Mouse (Mus musculus) embryonic facial prominence, embryonic 15.5 days (tissue): ENCODE results near the gene Gm2696. TPM values are rescaled to one million over a fixed set of nuclear protein-coding genes. Genes with fewer than 3 reads are reported as not detected.
"Not testable (repeated sequence)": the region's sequence is repeated elsewhere in the genome, so short reads cannot be mapped to it uniquely, and the experiment has no call there.

Experiments used
- ATAC-seq: fragments of 200-750 bp; cut with Nextera tagmentation; 2 replicates; pipeline ENCODE4 v1.8.0; 2017; ENCODE audit warnings: low read depth, moderate TSS enrichment; ENCODE audit not compliant: insufficient number of reproducible peaks, low FRiP score, low TSS enrichment
- H3K27ac ChIP-seq: fragments of 300-500 bp; sonication (generic); replicated peaks from 2 replicates; pipeline ENCODE4 v1.5.1; 2015; ENCODE audit warnings: mild to moderate bottlenecking, inconsistent platforms
- H3K27me3 ChIP-seq: fragments of 300-500 bp; sonication (generic); 2 replicates; pipeline ENCODE4 v1.6.1; 2015; ENCODE audit warnings: inconsistent platforms
- H3K36me3 ChIP-seq: fragments of 300-500 bp; sonication (generic); 2 replicates; pipeline ENCODE4 v1.6.1; 2015; ENCODE audit warnings: mild to moderate bottlenecking, inconsistent platforms
- H3K4me1 ChIP-seq: fragments of 300-500 bp; sonication (generic); 2 replicates; pipeline ENCODE4 v1.6.1; 2015; ENCODE audit warnings: inconsistent platforms
- H3K4me2 ChIP-seq: fragments of 300-500 bp; sonication (generic); replicated peaks from 2 replicates; pipeline ENCODE4 v1.6.1; 2015; ENCODE audit warnings: mild to moderate bottlenecking, inconsistent platforms
- H3K4me3 ChIP-seq: fragments of 300-500 bp; sonication (generic); replicated peaks from 2 replicates; pipeline ENCODE4 v1.5.1; 2015; ENCODE audit warnings: mild to moderate bottlenecking, inconsistent platforms
- H3K9ac ChIP-seq: fragments of 300-500 bp; sonication (generic); 2 replicates; pipeline ENCODE4 v1.6.1; 2015; ENCODE audit warnings: inconsistent platforms
- H3K9me3 ChIP-seq: fragments of 300-500 bp; sonication (generic); replicated peaks from 2 replicates; pipeline ENCODE4 v1.6.1; 2016; ENCODE audit warnings: inconsistent platforms
- WGBS: fragments of 180-500 bp; shearing (Covaris S2); methylation state at CpG from one replicate; pipeline ENCODE4 v1.1.7; 2015; 5-methylcytosine and 5-hydroxymethylcytosine counted together
- polyA plus RNA-seq: library from polyadenylated mRNA; unstranded; fragments of >200 nt; fragmentation: Nextera tagmentation; extraction: Ambion mirVana; gene quantifications from 2 replicates; pipeline ENCODE4 v1.2.1, GENCODE M21; 2015

Gm2696 gene
- 2.8 and 3.4 TPM in 2 replicates for polyA plus RNA-seq

GRCm38 (mm10) chr10:77814382-77814781 is at the start of gene Gm2696:
Gene Gm2696 (plus strand): TSS chr10:77814682.
- H3K27me3 ChIP-seq, result no peaks in the 10 kb centered on the region
- no peaks in the 10 kb centered on the region for H3K9me3 ChIP-seq
- H3K4me1 ChIP-seq, result no peaks in the 10 kb centered on the region
- no peak within 1 kb of the TSS for H3K27ac ChIP-seq
- H3K4me2 ChIP-seq, result no peak within 1 kb of the TSS
- no peak within 1 kb of the TSS for H3K4me3 ChIP-seq
- H3K36me3 ChIP-seq, result no peaks in the 10 kb centered on the region
- no peak for ATAC-seq
- no peak within 1 kb of the TSS for H3K9ac ChIP-seq
- 48% methylated on average over 3 of the region's 4 CpGs for WGBS

DNA sequence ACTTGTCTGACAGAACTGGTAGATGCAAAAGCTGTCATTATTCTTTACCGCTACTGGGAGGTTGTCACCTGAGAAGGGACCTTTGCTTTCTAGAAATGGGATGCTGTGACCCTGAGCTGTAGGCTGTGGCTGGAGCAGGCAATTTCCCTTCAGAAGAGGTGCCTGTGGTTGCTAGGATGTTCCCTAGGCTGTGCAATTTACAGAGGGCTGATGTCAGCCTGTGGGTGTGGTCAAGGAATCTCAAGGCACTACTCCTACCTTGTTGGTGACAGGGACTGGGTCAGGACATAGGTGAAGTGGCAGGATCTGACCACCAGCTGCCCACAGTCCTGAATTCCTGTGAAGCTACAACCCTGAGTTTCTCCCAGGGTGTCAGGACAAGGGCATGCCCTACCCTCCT is 44.8 kb upstream of the Gm2696 start:
- peak; percentile 29; the same call in 1 of the 2 replicates for ATAC-seq
- Histone ChIP-seq H3K9ac (no peak overlapping the region), H3K36me3 (no peaks in the 10 kb centered on the region), H3K27me3 (no peaks in the 10 kb centered on the region), H3K9me3 (no peaks in the 10 kb centered on the region), H3K4me1 (no peaks in the 10 kb centered on the region), H3K27ac (no peak overlapping the region), H3K4me3 (no peak overlapping the region), H3K4me2 (no peak overlapping the region)
- WGBS, result 71% methylated on average over 1 of the region's 1 CpGs

- H3K4me2 ChIP-seq, H3K9ac ChIP-seq, ATAC-seq, H3K4me3 ChIP-seq, H3K27me3 ChIP-seq, H3K4me1 ChIP-seq, H3K36me3 ChIP-seq, H3K9me3 ChIP-seq, H3K27ac ChIP-seq: not testable (repeated sequence)
- WGBS, result no CpG with 5 or more reads among the region's 1 CpGs
Observed at GRCm38 (mm10) chr10:77771225-77771624, 43.3 kb upstream of the Gm2696 start, which contains the start of gene Gm3238. Gene Gm3238 (minus strand): TSS chr10:77771325.

DNA sequence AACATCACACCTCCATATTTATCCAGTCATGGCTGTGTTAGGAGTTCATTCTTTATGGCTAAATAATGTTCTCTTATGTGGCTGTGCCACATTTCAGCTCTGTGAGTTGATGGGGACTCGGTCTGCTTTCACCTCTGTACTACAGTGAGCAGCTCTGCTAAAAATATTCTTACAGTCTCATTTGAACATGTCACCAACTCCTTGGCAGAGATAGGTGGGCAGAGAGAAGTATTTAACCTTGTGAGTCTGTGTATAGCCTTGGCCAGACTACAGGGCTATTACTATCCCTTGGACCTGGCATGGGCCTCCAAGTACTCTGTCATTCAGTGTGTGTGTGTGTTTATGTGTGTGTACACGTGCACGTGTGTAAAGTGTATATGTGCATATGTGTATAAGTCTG is 42.3 kb upstream of the Gm2696 start:
- H3K36me3 ChIP-seq, H3K27me3 ChIP-seq, H3K4me3 ChIP-seq, H3K9me3 ChIP-seq, H3K9ac ChIP-seq, H3K4me1 ChIP-seq, H3K4me2 ChIP-seq, ATAC-seq, H3K27ac ChIP-seq: not testable (repeated sequence)
- 83% methylated on average over 3 of the region's 3 CpGs for WGBS

DNA sequence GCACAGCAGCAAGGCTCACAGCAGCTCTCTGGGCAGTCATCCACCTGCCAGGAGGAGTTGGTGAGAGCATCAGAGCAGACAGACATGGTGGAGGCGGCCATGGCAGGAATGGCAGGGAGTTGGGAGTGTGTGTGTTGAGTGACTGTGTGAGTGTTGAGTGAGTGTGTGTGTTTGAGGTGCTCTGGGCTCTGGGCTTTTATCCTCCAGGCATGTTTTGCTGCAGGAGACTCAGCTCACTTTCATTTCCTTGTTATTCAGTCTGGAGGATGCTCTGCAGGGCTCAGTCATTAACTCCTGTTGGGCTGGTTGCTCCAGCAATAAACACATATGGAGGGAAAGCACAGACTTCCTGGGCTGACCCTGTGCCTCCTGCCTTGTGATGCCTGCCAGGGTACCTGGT is 37.6 kb upstream of the Gm2696 start, which contains the start of gene Gm7138:
TSS of gene Gm7138 (minus strand) at position 101 of the 400 bp plus-strand sequence.
- H3K27me3 ChIP-seq, H3K36me3 ChIP-seq, H3K4me1 ChIP-seq, H3K4me3 ChIP-seq, H3K4me2 ChIP-seq, H3K9me3 ChIP-seq, H3K27ac ChIP-seq, H3K9ac ChIP-seq, ATAC-seq: not testable (repeated sequence)
- WGBS, result 60% methylated on average over 1 of the region's 1 CpGs

GRCm38 (mm10) chr10:77782442-77782841 is 32.0 kb upstream of the Gm2696 start, which contains the start of gene Gm3250:
Gene Gm3250 (minus strand): TSS chr10:77782542.
- not testable (repeated sequence) for H3K36me3 ChIP-seq
- WGBS, result 56% methylated on average over 1 of the region's 1 CpGs

DNA sequence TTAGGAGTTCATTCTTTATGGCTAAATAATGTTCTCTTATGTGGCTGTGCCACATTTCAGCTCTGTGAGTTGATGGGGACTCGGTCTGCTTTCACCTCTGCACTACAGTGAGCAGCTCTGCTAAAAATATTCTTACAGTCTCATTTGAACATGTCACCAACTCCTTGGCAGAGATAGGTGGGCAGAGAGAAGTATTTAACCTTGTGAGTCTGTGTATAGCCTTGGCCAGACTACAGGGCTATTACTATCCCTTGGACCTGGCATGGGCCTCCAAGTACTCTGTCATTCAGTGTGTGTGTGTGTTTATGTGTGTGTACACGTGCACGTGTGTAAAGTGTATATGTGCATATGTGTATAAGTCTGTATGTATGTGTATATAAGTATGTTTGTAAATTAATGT is 31.1 kb upstream of the Gm2696 start:
- 94% methylated on average over 3 of the region's 3 CpGs for WGBS
- H3K36me3 ChIP-seq, ATAC-seq, H3K9me3 ChIP-seq, H3K27me3 ChIP-seq, H3K4me3 ChIP-seq, H3K27ac ChIP-seq, H3K9ac ChIP-seq, H3K4me1 ChIP-seq, H3K4me2 ChIP-seq: not testable (repeated sequence)

More at GRCm38 (mm10) chr10:77782442-77782841, 32.0 kb upstream of the Gm2696 start, which contains the start of gene Gm3250:
- H3K27ac ChIP-seq, H3K9me3 ChIP-seq, H3K4me3 ChIP-seq, ATAC-seq, H3K9ac ChIP-seq, H3K27me3 ChIP-seq, H3K4me2 ChIP-seq, H3K4me1 ChIP-seq: not testable (repeated sequence)

- H3K27me3 ChIP-seq, H3K4me2 ChIP-seq, H3K4me1 ChIP-seq, H3K27ac ChIP-seq, H3K9me3 ChIP-seq, H3K36me3 ChIP-seq, ATAC-seq, H3K4me3 ChIP-seq, H3K9ac ChIP-seq: not testable (repeated sequence)
- WGBS, result 75% methylated on average over 1 of the region's 1 CpGs
Observed at GRCm38 (mm10) chr10:77787876-77788275, 26.6 kb upstream of the Gm2696 start, which contains the start of gene Gm7137. Gene Gm7137 (minus strand): TSS chr10:77788200.

- Histone ChIP-seq H3K9me3 (no peaks in the 10 kb centered on the region), H3K27ac (no peak overlapping the region), H3K4me1 (no peaks in the 10 kb centered on the region), H3K27me3 (no peaks in the 10 kb centered on the region), H3K4me2 (no peak overlapping the region), H3K36me3 (no peaks in the 10 kb centered on the region), H3K9ac (no peak overlapping the region), H3K4me3 (no peak overlapping the region)
- WGBS, result 73% methylated on average over 2 of the region's 2 CpGs
- no peak for ATAC-seq
Observed at GRCm38 (mm10) chr10:77788621-77789020, 25.9 kb upstream of the Gm2696 start.

DNA sequence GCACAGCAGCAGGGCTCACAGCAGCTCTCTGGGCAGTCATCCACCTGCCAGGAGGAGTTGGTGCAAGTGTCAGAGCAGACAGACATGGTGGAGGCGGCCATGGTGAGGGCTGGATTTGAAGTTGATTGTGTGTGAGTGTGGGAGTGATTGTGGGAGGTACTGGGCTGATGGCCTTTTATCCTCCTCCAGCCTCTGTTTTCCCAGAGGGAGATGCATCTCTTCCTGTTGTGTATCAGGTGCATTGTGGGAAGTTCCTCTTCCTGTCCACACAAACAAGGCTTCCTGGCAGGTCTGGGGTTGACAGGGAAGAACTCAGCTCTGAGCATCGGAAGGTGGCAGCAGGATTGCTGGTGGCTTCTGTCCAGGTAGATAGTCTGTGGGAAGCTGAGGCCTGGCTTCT is 19.5 kb upstream of the Gm2696 start, which contains the start of gene Gm9639:
TSS of gene Gm9639 (minus strand) at position 101 of the 400 bp plus-strand sequence.
- Histone ChIP-seq H3K36me3 (no peaks in the 10 kb centered on the region), H3K4me2 (no peak within 1 kb of the TSS), H3K9ac (no peak within 1 kb of the TSS), H3K4me1 (peaks cover 7% of the 10 kb centered on the region; the same call in 1 of the 2 replicates), H3K9me3 (no peaks in the 10 kb centered on the region), H3K27me3 (no peaks in the 10 kb centered on the region), H3K27ac (no peak within 1 kb of the TSS), H3K4me3 (no peak within 1 kb of the TSS)
- no peak for ATAC-seq
- WGBS, result 45% methylated on average over 2 of the region's 2 CpGs

DNA sequence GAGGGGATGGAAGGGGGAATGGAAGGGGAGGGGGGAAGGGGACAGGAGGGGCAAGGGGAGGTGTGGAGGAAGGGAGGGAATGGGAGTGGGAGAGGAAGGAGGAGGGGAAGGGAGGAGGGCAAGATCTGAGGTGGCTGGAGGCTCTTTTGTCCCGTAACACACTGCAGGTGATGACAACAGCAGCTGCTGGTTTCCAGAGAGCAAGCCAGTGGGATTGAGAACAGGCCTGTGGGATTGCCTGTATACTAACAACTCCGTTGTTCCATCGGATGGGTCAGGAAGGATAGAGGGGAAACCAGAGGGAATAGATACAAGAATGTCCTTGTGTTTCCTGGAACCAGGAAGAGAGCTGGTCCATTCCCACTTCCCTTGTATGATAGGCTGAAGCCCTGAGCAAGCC is 16.8 kb upstream of the Gm2696 start:
- Histone ChIP-seq H3K4me3 (no peak overlapping the region), H3K9me3 (no peaks in the 10 kb centered on the region), H3K36me3 (no peaks in the 10 kb centered on the region), H3K4me2 (no peak overlapping the region), H3K4me1 (peaks cover 7% of the 10 kb centered on the region; the same call in 1 of the 2 replicates), H3K9ac (no peak overlapping the region), H3K27ac (no peak overlapping the region), H3K27me3 (no peaks in the 10 kb centered on the region)
- ATAC-seq, result no peak
- WGBS, result 14% methylated on average over 3 of the region's 3 CpGs
